ENCODE assay signal across 10 mouse cellular contexts in the genomic region with DNA sequence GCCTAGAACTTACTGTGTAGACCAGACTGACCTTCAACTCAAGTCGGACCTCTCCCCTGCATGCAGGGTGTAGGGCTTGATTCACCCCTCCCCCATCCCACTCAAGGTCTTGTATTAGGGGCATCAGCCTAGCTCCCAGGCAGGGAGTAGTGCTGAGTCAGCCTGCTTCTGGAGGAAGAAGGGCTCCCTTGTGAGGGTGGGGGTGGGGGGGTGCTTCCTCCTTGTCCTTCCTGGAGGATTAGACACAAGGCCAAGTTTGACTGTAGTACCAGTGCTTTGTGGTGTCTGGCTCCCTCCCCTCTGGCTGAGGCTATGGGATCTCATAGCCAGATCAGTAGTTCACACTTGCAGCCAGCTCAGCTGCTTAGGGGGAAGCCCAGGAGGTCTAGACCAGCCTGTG. TPM values are rescaled to one million over a fixed set of nuclear protein-coding genes. Genes with fewer than 3 reads are reported as not detected.
DNase-seq lines count a peak whose midpoint lies in the region; ATAC-seq and TF ChIP-seq lines count a peak whose summit lies in the region.
"Had no signal": no experiment of that assay in that cellular context is flagged by ENCODE, and none has a peak within 500 bp of the region (broad histone marks: within the 10 kb centered on the region; RNA-seq: fewer than 3 reads in every experiment).

No protein-coding gene starts in this region.

- H3K36me3 ChIP-seq in hindbrain, postnatal 0 days (ENCODE audit: insufficient read depth, low read length) = peaks cover 6% of the 10 kb centered on the region
- no peaks in the 10 kb centered on the region for H3K36me3 ChIP-seq in hindbrain, embryonic 16.5 days (ENCODE audit: control insufficient read depth, insufficient read depth, low read length)
- no peaks in the 10 kb centered on the region for H3K36me3 ChIP-seq in E14TG2a.4 (ENCODE audit: insufficient read depth, low read length)
- H3K36me3 ChIP-seq in liver, adult 2 months (ENCODE audit: control insufficient read depth, insufficient read depth, low read length) = peaks cover 8% of the 10 kb centered on the region; the same call in 1 of the 2 replicates

- no peaks in the 10 kb centered on the region for H3K27me3 ChIP-seq in hindbrain, postnatal 0 days (ENCODE audit: insufficient read depth, low read length)
- H3K27me3 ChIP-seq in hindbrain, embryonic 16.5 days (replicated peaks; ENCODE audit: control insufficient read depth, insufficient read depth, low read length) = no peaks in the 10 kb centered on the region
- H3K27me3 ChIP-seq in E14TG2a.4 (ENCODE audit: insufficient read depth, low read length) = peaks cover 11% of the 10 kb centered on the region; the same call in 1 of the 2 replicates
- H3K27me3 ChIP-seq in liver, adult 2 months (ENCODE audit: control insufficient read depth, insufficient read depth, low read length) = no peaks in the 10 kb centered on the region

- ATAC-seq in hindbrain, postnatal 0 days = 0 out of 2 replicates have a peak, but pooled peaks have one; percentile 32
- ATAC-seq in hindbrain, embryonic 16.5 days = no peak
- ATAC-seq: midbrain, embryonic 16.5 days had no signal

- no peak for TF ChIP-seq POLR2A in liver, adult 2 months (IDR thresholded peaks at IDR 0.05; ENCODE audit: extremely low read depth, insufficient read depth, low read length)

- no peak for DNase-seq in hindbrain, postnatal 0 days (ENCODE audit: low spot score)
- peak; percentile 90 for DNase-seq in R1 (ENCODE audit: low read depth, low spot score)
- peak; percentile 41 for DNase-seq in liver, adult 2 months (ENCODE audit: extremely low read depth, low read depth, low spot score)
- DNase-seq in layer of hippocampus, adult 9-10 months (ENCODE audit: low spot score) = no peak
- DNase-seq in urinary bladder, adult 2 months (ENCODE audit: low spot score) = no peak
- DNase-seq: heart, postnatal 36 days; thymus, adult 2 months had no signal

- H3K9me3 ChIP-seq in hindbrain, postnatal 0 days (ENCODE audit: low read length) = no peaks in the 10 kb centered on the region
- no peaks in the 10 kb centered on the region for H3K9me3 ChIP-seq in hindbrain, embryonic 16.5 days (ENCODE audit: control insufficient read depth, low read length)
- no peaks in the 10 kb centered on the region for H3K9me3 ChIP-seq in E14TG2a.4 (ENCODE audit: low read length)

- no peaks in the 10 kb centered on the region for H3K4me1 ChIP-seq in hindbrain, postnatal 0 days (ENCODE audit: insufficient read depth, low read length)
- no peaks in the 10 kb centered on the region for H3K4me1 ChIP-seq in hindbrain, embryonic 16.5 days (ENCODE audit: control insufficient read depth, insufficient read depth, low read depth, low read length)
- H3K4me1 ChIP-seq in E14TG2a.4 (replicated peaks; ENCODE audit: low read depth, low read length) = peaks cover 92% of the 10 kb centered on the region
- H3K4me1 ChIP-seq in liver, adult 2 months (ENCODE audit: control insufficient read depth, insufficient read depth, low read length) = peaks cover 2% of the 10 kb centered on the region; the same call in 1 of the 2 replicates

- TF ChIP-seq CTCF in hindbrain, postnatal 0 days (IDR thresholded peaks at IDR 0.05; ENCODE audit: low read depth) = no peak
- no peak for TF ChIP-seq CTCF in E14TG2a.4 (conservative IDR thresholded peaks at IDR 0.05; ENCODE audit: low read length)
- TF ChIP-seq CTCF in liver, adult 2 months (IDR thresholded peaks at IDR 0.05; ENCODE audit: low read depth, low read length) = no peak

- no peak overlapping the region for H3K4me2 ChIP-seq in hindbrain, postnatal 0 days (ENCODE audit: low read depth, low read length)
- no peak overlapping the region for H3K4me2 ChIP-seq in hindbrain, embryonic 16.5 days (ENCODE audit: low read length)

- H3K27ac ChIP-seq in hindbrain, postnatal 0 days = no peak overlapping the region
- H3K27ac ChIP-seq in hindbrain, embryonic 16.5 days (ENCODE audit: low read depth, low read length) = no peak overlapping the region
- peak overlapping the region; percentile 66 for H3K27ac ChIP-seq in liver, adult 2 months (replicated peaks; ENCODE audit: insufficient read depth, low read depth, low read length)

- no peak overlapping the region for H3K4me3 ChIP-seq in hindbrain, postnatal 0 days (ENCODE audit: low read length)
- no peak overlapping the region for H3K4me3 ChIP-seq in hindbrain, embryonic 16.5 days (ENCODE audit: low read length)
- peak overlapping the region; percentile 50 for H3K4me3 ChIP-seq in E14TG2a.4 (replicated peaks; ENCODE audit: low read length)
- no peak overlapping the region for H3K4me3 ChIP-seq in liver, adult 2 months (ENCODE audit: insufficient read depth, low read depth, low read length)

- WGBS in hindbrain, postnatal 0 days = 38% methylated on average over 1 of the region's 1 CpGs
- WGBS in hindbrain, embryonic 16.5 days = 56% methylated on average over 1 of the region's 1 CpGs
- WGBS in liver, adult 2 months = 55% methylated on average over 1 of the region's 1 CpGs

- H3K79me2 ChIP-seq in liver, adult 2 months (ENCODE audit: control insufficient read depth, insufficient read depth, low read length) = no peaks in the 10 kb centered on the region

- no peak overlapping the region for H3K9ac ChIP-seq in hindbrain, postnatal 0 days (replicated peaks; ENCODE audit: low read length)
- H3K9ac ChIP-seq in hindbrain, embryonic 16.5 days (ENCODE audit: low read depth, low read length) = no peak overlapping the region
- H3K9ac ChIP-seq in liver, adult 2 months (ENCODE audit: low read depth, low read length) = no peak overlapping the region

RNA-seq across cellular contexts. Expression of a gene that starts 8.1 kb away (rescaled TPM):
- total RNA-seq in hindbrain, postnatal 0 days (2014; rRNA removed) = 28.0 and 30.9 TPM in 2 replicates
- polyA plus RNA-seq in hindbrain, postnatal 0 days (2015; fragmentation: Nextera tagmentation; extraction: Ambion mirVana) = 92.3 and 93.6 TPM in 2 replicates
- 94.4 and 95.3 TPM in 2 replicates for polyA plus RNA-seq in hindbrain, embryonic 16.5 days (2015; fragmentation: Nextera tagmentation; extraction: Ambion mirVana)
- 46.4 and 58.3 TPM in 2 replicates for total RNA-seq in liver, adult 2 months (2014; rRNA removed)
- 8.8 and 11.5 TPM in 2 replicates for polyA plus RNA-seq in liver, adult 2 months (2012; rRNA removed)
- 15.2 and 28.2 TPM in 2 replicates for polyA plus RNA-seq in urinary bladder, adult 2 months (2012; rRNA removed)

RNA-seq across cellular contexts. Expression of a gene that starts 16.3 kb away (rescaled TPM):
- 7.4 and 15.4 TPM in 2 replicates for total RNA-seq in hindbrain, postnatal 0 days (2014; rRNA removed)
- 6.2 and 7.9 TPM in 2 replicates for polyA plus RNA-seq in hindbrain, postnatal 0 days (2015; fragmentation: Nextera tagmentation; extraction: Ambion mirVana)
- polyA plus RNA-seq in hindbrain, embryonic 16.5 days (2015; fragmentation: Nextera tagmentation; extraction: Ambion mirVana) = 6.0 and 6.4 TPM in 2 replicates
- 1.2 and 2.6 TPM in 2 replicates for total RNA-seq in liver, adult 2 months (2014; rRNA removed)
- polyA plus RNA-seq in liver, adult 2 months (2012; rRNA removed) = 4.7 and 10.6 TPM in 2 replicates
- polyA plus RNA-seq in urinary bladder, adult 2 months (2012; rRNA removed) = 10.0 and 23.6 TPM in 2 replicates

RNA-seq across cellular contexts. Expression of a gene that starts 47.9 kb away (rescaled TPM):
- 9.4 and 9.5 TPM in 2 replicates for total RNA-seq in hindbrain, postnatal 0 days (2014; rRNA removed)
- 4.3 and 6.2 TPM in 2 replicates for polyA plus RNA-seq in hindbrain, postnatal 0 days (2015; fragmentation: Nextera tagmentation; extraction: Ambion mirVana)
- polyA plus RNA-seq in hindbrain, embryonic 16.5 days (2015; fragmentation: Nextera tagmentation; extraction: Ambion mirVana) = 4.3 and 4.8 TPM in 2 replicates
- 0.55 and 0.94 TPM in 2 replicates for total RNA-seq in liver, adult 2 months (2014; rRNA removed)
- polyA plus RNA-seq in liver, adult 2 months (2012; rRNA removed) = 1.4 and 2.0 TPM in 2 replicates
- polyA plus RNA-seq in urinary bladder, adult 2 months (2012; rRNA removed) = 5.7 and 7.6 TPM in 2 replicates

Comparison
In these comparisons a context has a peak if more than half of its experiments do, and no peak if none do; other contexts are left out.
1. DNase-seq: peak in R1 (single experiment) and liver, adult 2 months (single experiment); none in hindbrain, postnatal 0 days (single experiment), layer of hippocampus, adult 9-10 months (single experiment) and urinary bladder, adult 2 months (single experiment).